Mouse (Mus musculus) CH12.LX (cell line): ENCODE data around the gene Gm49387. TPM values are rescaled to one million over a fixed set of nuclear protein-coding genes. Genes with fewer than 3 reads are reported as not detected.
A peak's percentile ranks its signal among the peaks of the same experiment; 100 is the strongest.

ENCODE experiments used
- DNase-seq: peaks from one replicate; pipeline ENCODE4 v3.0.0-alpha.2; 2013; ENCODE audit errors: extremely low read depth
- H3K27ac ChIP-seq: 2 replicates; pipeline ENCODE4 v1.5.1; 2012; ENCODE audit warnings: low read depth, mild to moderate bottlenecking, control low read depth, moderate library complexity; ENCODE audit not compliant: insufficient read depth
- H3K27me3 ChIP-seq: replicated peaks from 2 replicates; pipeline ENCODE3; 2012; ENCODE audit warnings: inconsistent platforms
- H3K36me3 ChIP-seq, 2 experiments: replicated peaks in 1 of 2; 2 replicates each; pipeline versions ENCODE3 to v1.6.1; 2012; ENCODE audit warnings: inconsistent platforms in 1 of 2, low read length in 1 of 2, mild to moderate bottlenecking in 1 of 2, mixed read lengths in 1 of 2, moderate library complexity in 1 of 2; ENCODE audit not compliant: control insufficient read depth in 1 of 2, insufficient read depth in 1 of 2
- H3K4me1 ChIP-seq, 2 experiments: 2 replicates each; pipeline ENCODE4 v1.6.1; 2012; ENCODE audit warnings: inconsistent platforms in 1 of 2, moderate library complexity in 1 of 2; ENCODE audit not compliant: insufficient read depth in 2 of 2, control insufficient read depth in 1 of 2
- H3K4me2 ChIP-seq: 2 replicates; pipeline ENCODE4 v1.6.1; 2012; ENCODE audit warnings: low read depth, mild to moderate bottlenecking, control low read depth; ENCODE audit not compliant: poor library complexity, insufficient read depth, severe bottlenecking
- H3K4me3 ChIP-seq, 3 experiments: fragments of 150-350 bp in 1 of 3; sonication (generic) in 1 of 3; replicated peaks in 1 of 3; 2 replicates each; pipeline versions ENCODE3 to v1.5.1; 2011 to 2012; ENCODE audit warnings: low read depth in 2 of 3, low read length in 2 of 3, mild to moderate bottlenecking in 2 of 3, moderate library complexity in 2 of 3, control low read depth in 1 of 3, improper control_type of control experiment in 1 of 3, inconsistent platforms in 1 of 3, mixed read lengths in 1 of 3; ENCODE audit not compliant: poor library complexity in 1 of 3
- H3K79me2 ChIP-seq: replicated peaks from 2 replicates; pipeline ENCODE4 v1.6.1; 2012; ENCODE audit warnings: mild to moderate bottlenecking, moderate library complexity; ENCODE audit not compliant: control insufficient read depth, poor library complexity, insufficient read depth, severe bottlenecking; ENCODE audit errors: extremely low read depth
- H3K9ac ChIP-seq: 2 replicates; pipeline ENCODE4 v1.6.1; 2012; ENCODE audit warnings: low read depth, mild to moderate bottlenecking, control low read depth, moderate library complexity; ENCODE audit not compliant: insufficient read depth
- H3K9me3 ChIP-seq: replicated peaks from 2 replicates; pipeline ENCODE3; 2012; ENCODE audit warnings: low read length, inconsistent platforms, mixed read lengths
- CHD1 ChIP-seq: IDR thresholded peaks from 2 replicates; pipeline ENCODE4 v1.6.1; 2012; ENCODE audit warnings: low read depth, low read length, improper control_type of control experiment, inconsistent platforms
- CHD2 ChIP-seq: IDR thresholded peaks from 2 replicates; pipeline ENCODE4 v1.6.1; 2011; ENCODE audit warnings: low read length, improper control_type of control experiment
- CTCF ChIP-seq, 2 experiments: IDR thresholded peaks in 1 of 2; conservative IDR thresholded peaks in 1 of 2; 2 replicates each; pipeline ENCODE4 v1.5.1; 2011 to 2012; ENCODE audit warnings: low read depth in 2 of 2, low read length in 2 of 2, improper control_type of control experiment in 1 of 2, inconsistent platforms in 1 of 2, mild to moderate bottlenecking in 1 of 2, moderate library complexity in 1 of 2
- E2F4 ChIP-seq: IDR thresholded peaks from 2 replicates; pipeline ENCODE4 v1.6.1; 2011; ENCODE audit warnings: low read depth, low read length, improper control_type of control experiment; ENCODE audit not compliant: insufficient replicate concordance
- ELF1 ChIP-seq: IDR thresholded peaks from 2 replicates; pipeline ENCODE4 v1.6.1; 2014; ENCODE audit warnings: low read depth, mild to moderate bottlenecking, inconsistent platforms, low read length, improper control_type of control experiment
- ETS1 ChIP-seq: conservative IDR thresholded peaks from 2 replicates; pipeline ENCODE4 v1.6.1; 2012; ENCODE audit warnings: low read depth, mild to moderate bottlenecking, inconsistent platforms, low read length, improper control_type of control experiment, moderate library complexity
- GABPA ChIP-seq: IDR thresholded peaks from 2 replicates; pipeline ENCODE4 v1.6.1; 2012; ENCODE audit warnings: low read depth, low read length, improper control_type of control experiment, inconsistent platforms; ENCODE audit not compliant: insufficient replicate concordance
- HCFC1 ChIP-seq: IDR thresholded peaks from 2 replicates; pipeline ENCODE4 v1.6.1; 2012; ENCODE audit warnings: low read depth, mild to moderate bottlenecking, inconsistent platforms, low read length, improper control_type of control experiment
- IRF4 ChIP-seq: IDR thresholded peaks from 2 replicates; pipeline ENCODE4 v1.6.1; 2014; ENCODE audit warnings: low read depth, mild to moderate bottlenecking, inconsistent platforms, low read length, improper control_type of control experiment
- JUN ChIP-seq: IDR thresholded peaks from 2 replicates; pipeline ENCODE4 v1.6.1; 2011; ENCODE audit warnings: low read depth, mild to moderate bottlenecking, low read length, improper control_type of control experiment, moderate library complexity; ENCODE audit not compliant: insufficient read depth
- JUND ChIP-seq: conservative IDR thresholded peaks from 2 replicates; pipeline ENCODE4 v1.6.1; 2011; ENCODE audit warnings: low read depth, low read length, improper control_type of control experiment
- KAT2A ChIP-seq: IDR thresholded peaks from 2 replicates; pipeline ENCODE4 v1.6.1; 2012; ENCODE audit warnings: low read length, improper control_type of control experiment, inconsistent platforms; ENCODE audit not compliant: insufficient replicate concordance
- MAFK ChIP-seq: IDR thresholded peaks from 2 replicates; pipeline ENCODE4 v1.6.1; 2011; ENCODE audit warnings: low read length, improper control_type of control experiment; ENCODE audit not compliant: insufficient replicate concordance
- MAX ChIP-seq: IDR thresholded peaks from 2 replicates; pipeline ENCODE4 v1.6.1; 2011; ENCODE audit warnings: low read length, improper control_type of control experiment
- MEF2A ChIP-seq: IDR thresholded peaks from 2 replicates; pipeline ENCODE4 v1.6.1; 2014; ENCODE audit warnings: low read depth, mild to moderate bottlenecking, inconsistent platforms, low read length, improper control_type of control experiment, borderline replicate concordance
- MYC ChIP-seq: IDR thresholded peaks from 2 replicates; pipeline ENCODE4 v1.6.1; 2011; ENCODE audit warnings: low read depth, mild to moderate bottlenecking, improper control_type of control experiment, low read length
- NELFE ChIP-seq: IDR thresholded peaks from 2 replicates; pipeline ENCODE4 v1.6.1; 2011; ENCODE audit warnings: low read depth, low read length, improper control_type of control experiment
- NRF1 ChIP-seq: IDR thresholded peaks from 2 replicates; pipeline ENCODE4 v1.6.1; 2014; ENCODE audit warnings: low read depth, mild to moderate bottlenecking, inconsistent platforms, low read length, improper control_type of control experiment, moderate library complexity
- PAX5 ChIP-seq: IDR thresholded peaks from 2 replicates; pipeline ENCODE4 v1.6.1; 2012; ENCODE audit warnings: low read length, inconsistent platforms, mixed read lengths
- POLR2A ChIP-seq: IDR thresholded peaks from 2 replicates; pipeline ENCODE4 v1.6.1; 2011; ENCODE audit warnings: low read depth, mild to moderate bottlenecking, improper control_type of control experiment, low read length
- POLR2AphosphoS2 ChIP-seq: IDR thresholded peaks from 2 replicates; pipeline ENCODE4 v1.6.1; 2011; ENCODE audit warnings: low read depth, low read length, improper control_type of control experiment
- RCOR1 ChIP-seq: conservative IDR thresholded peaks from 2 replicates; pipeline ENCODE4 v1.6.1; 2012; ENCODE audit warnings: low read depth, mild to moderate bottlenecking, inconsistent platforms, low read length, improper control_type of control experiment
- SIN3A ChIP-seq: IDR thresholded peaks from 2 replicates; pipeline ENCODE4 v1.6.1; 2012; ENCODE audit warnings: low read length, improper control_type of control experiment, inconsistent platforms
- SMC3 ChIP-seq: IDR thresholded peaks from 2 replicates; pipeline ENCODE4 v1.6.1; 2011; ENCODE audit warnings: low read depth, low read length, improper control_type of control experiment
- TBP ChIP-seq: conservative IDR thresholded peaks from 2 replicates; pipeline ENCODE4 v1.6.1; 2011; ENCODE audit warnings: low read depth, low read length, improper control_type of control experiment
- UBTF ChIP-seq: IDR thresholded peaks from 2 replicates; pipeline ENCODE4 v1.6.1; 2012; ENCODE audit warnings: low read depth, mild to moderate bottlenecking, inconsistent platforms, low read length, improper control_type of control experiment, moderate library complexity
- USF1 ChIP-seq: IDR thresholded peaks from 2 replicates; pipeline ENCODE4 v1.6.1; 2014; ENCODE audit warnings: low read depth, mild to moderate bottlenecking, inconsistent platforms, low read length, improper control_type of control experiment
- USF2 ChIP-seq: conservative IDR thresholded peaks from 2 replicates; pipeline ENCODE4 v1.6.1; 2011; ENCODE audit warnings: low read depth, low read length, improper control_type of control experiment
- ZC3H11A ChIP-seq: IDR thresholded peaks from 2 replicates; pipeline ENCODE4 v1.6.1; 2012; ENCODE audit warnings: low read depth, mild to moderate bottlenecking, inconsistent platforms, low read length, improper control_type of control experiment
- ZMIZ1 ChIP-seq: IDR thresholded peaks from 2 replicates; pipeline ENCODE4 v1.6.1; 2012; ENCODE audit warnings: low read depth, mild to moderate bottlenecking, inconsistent platforms, low read length, improper control_type of control experiment
- ZNF384 ChIP-seq: IDR thresholded peaks from 2 replicates; pipeline ENCODE4 v1.6.1; 2012; ENCODE audit warnings: low read depth, low read length, improper control_type of control experiment, inconsistent platforms
- dilution Hi-C: fragments of 300-500 bp; cut with MboI; formaldehyde crosslinking; loops from 2 replicates; pipeline ENCODE4 v1.14.3; 2020; ENCODE audit warnings: low sequenced_read_pairs; ENCODE audit not compliant: extremely low pct_unique_long_range_greater_than_20kb, extremely low pct_ligation_motif_present
- in situ Hi-C: fragments of 300-500 bp; cut with MboI; formaldehyde crosslinking; loops from 3 replicates; pipeline ENCODE4 v1.14.3; 2019; ENCODE audit warnings: low sequenced_read_pairs, low pct_ligation_motif_present, low pct_unique_long_range_greater_than_20kb, mixed read lengths
- polyA plus RNA-seq: library from polyadenylated mRNA; unstranded; fragments of >175 nt; gene quantifications from 2 replicates; pipeline ENCODE4 v1.2.1, GENCODE M21; 2012; ENCODE audit warnings: low read depth; ENCODE audit not compliant: insufficient read length
- total RNA-seq, 2 experiments: library from RNA; depleted of rRNA; stranded (reverse); fragments of 300-350 nt in 1 of 2; fragments of >200 nt in 1 of 2; gene quantifications; 2 replicates each; pipeline ENCODE4 v1.2.3; 2012 to 2014

Gene Gm49387
- total and polyA plus RNA-seq, 3 experiments: 0.71 TPM; not detected in 2

DNA sequence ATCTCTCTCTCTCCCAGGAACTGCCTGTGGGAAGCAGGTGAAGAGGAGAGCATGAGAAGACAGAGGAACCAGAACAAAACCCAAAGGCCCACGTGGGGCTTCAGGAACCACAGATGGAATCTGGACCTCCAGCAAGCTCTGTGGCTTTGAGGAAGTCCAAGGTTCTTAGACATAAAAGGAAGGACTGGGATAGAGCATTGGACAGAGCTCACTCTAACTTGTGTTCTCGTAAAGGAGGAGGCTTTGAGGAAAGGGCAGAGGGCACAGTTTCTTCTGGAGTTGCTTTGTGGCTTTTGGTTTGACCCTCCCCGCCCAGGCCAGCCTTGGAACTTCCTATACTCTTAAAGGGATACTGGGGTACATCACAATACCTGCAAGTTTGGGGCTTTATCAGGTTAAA is 108.0 kb downstream of the Gm49387 start:
- Histone ChIP-seq H3K9ac (no peak overlapping the region), H3K9me3 (no peaks in the 10 kb centered on the region), H3K27ac (no peak overlapping the region)
- TF ChIP-seq ETS1: no peak
- no peak for TF ChIP-seq MAX
- TF ChIP-seq ZMIZ1: no peak
- TF ChIP-seq ZC3H11A: no peak
- TF ChIP-seq, all 38 proteins: peak for 0
- peaks cover 26 to 51% of the 10 kb centered on the region in 2 experiments for H3K4me1 ChIP-seq
- no peaks in the 10 kb centered on the region for H3K79me2 ChIP-seq
- peaks cover 0 to 17% of the 10 kb centered on the region in 2 experiments for H3K36me3 ChIP-seq
- H3K27me3 ChIP-seq: no peaks in the 10 kb centered on the region
- dilution Hi-C loops: no loop called here
- in situ Hi-C loops: no loop called here
- no peak overlapping the region for H3K4me3 ChIP-seq
- no peak overlapping the region; the same call in 1 of the 2 replicates for H3K4me2 ChIP-seq
- no peak for DNase-seq

DNA sequence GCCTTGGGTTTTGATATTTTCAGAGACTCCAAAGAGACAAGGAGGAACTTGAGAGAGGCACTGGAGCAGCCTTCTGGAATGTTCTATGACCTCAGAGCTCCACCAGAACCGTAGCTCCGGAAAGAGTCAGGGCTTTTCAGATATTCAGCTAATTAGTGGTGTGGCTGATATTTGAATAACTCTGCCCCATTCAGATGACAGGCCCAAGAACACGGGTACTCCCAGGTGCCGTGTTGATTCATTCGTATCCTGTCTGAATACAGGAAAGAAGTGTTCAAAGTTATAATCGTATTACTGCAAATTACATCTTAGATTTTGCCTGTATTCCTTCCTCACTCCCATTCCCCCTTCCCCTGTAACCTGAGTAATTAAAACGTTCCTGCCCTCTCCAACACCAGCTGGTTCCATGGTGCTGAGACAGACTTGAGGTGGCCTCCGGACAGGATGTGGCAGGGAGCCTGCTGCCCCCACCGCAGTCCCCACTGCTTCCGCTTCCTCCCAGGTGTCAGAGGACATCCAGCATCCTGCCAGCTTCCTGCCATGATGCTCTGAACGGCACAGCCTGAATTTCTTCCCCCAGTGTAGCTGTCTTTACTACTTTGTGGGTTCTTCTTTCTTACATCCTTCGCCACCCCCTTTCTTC is 109.1 kb downstream of the Gm49387 start:
- dilution Hi-C loops: no loop called here
- H3K4me2 ChIP-seq: peak overlapping the region; percentile 82
- peaks cover 0 to 24% of the 10 kb centered on the region in 2 experiments for H3K36me3 ChIP-seq
- in situ Hi-C loops: no loop called here
- H3K9me3 ChIP-seq: no peaks in the 10 kb centered on the region
- H3K4me1 ChIP-seq: peaks cover 17 to 41% of the 10 kb centered on the region in 2 experiments
- H3K9ac ChIP-seq: peak overlapping the region; percentile 68
- no peaks in the 10 kb centered on the region for H3K79me2 ChIP-seq
- DNase-seq: peak; percentile 92
- no peaks in the 10 kb centered on the region for H3K27me3 ChIP-seq
- peak overlapping the region; percentile 58 to 74 (median 65) for H3K4me3 ChIP-seq
- H3K27ac ChIP-seq: 0 out of 2 replicates have a peak overlapping the region, but pooled peaks have one; percentile 15
- TF ChIP-seq ZC3H11A (no peak), NRF1 (peak; percentile 37; the same call in 1 of the 2 replicates), E2F4 (no peak), CHD2 (peak; percentile 51; the same call in 1 of the 2 replicates), CTCF (conservative IDR thresholded peaks at IDR 0.05 in 1 of 2, IDR thresholded peaks at IDR 0.05 in 1 of 2; ENCODE audit: low read depth in 2 of 2, low read length in 2 of 2) (no peak), HCFC1 (peak; percentile 85), SMC3 (no peak), MAX (peak; percentile 68), GABPA (no peak), MAFK (no peak), MYC (peak; percentile 64; the same call in 1 of the 2 replicates), USF1 (no peak), ETS1 (peak; percentile 64), SIN3A (peak; percentile 97), CHD1 (no peak), ZNF384 (no peak), POLR2A (peak; percentile 91), JUN (no peak; the same call in 1 of the 2 replicates), UBTF (no peak), POLR2AphosphoS2 (peak; percentile 68; the same call in 1 of the 2 replicates), USF2 (no peak), IRF4 (peak; percentile 71; the same call in 1 of the 2 replicates), ELF1 (peak; percentile 91), KAT2A (peak; percentile 60; the same call in 1 of the 2 replicates), PAX5 (no peak), MEF2A (peak; percentile 48), JUND (no peak), RCOR1 (peak; percentile 65; the same call in 1 of the 2 replicates), TBP (peak; percentile 86), NELFE (peak; percentile 88)
